Mouse (Mus musculus): Measurements from ENCODE around the gene Ank3. TPM values are rescaled to one million over a fixed set of nuclear protein-coding genes. Genes with fewer than 3 reads are reported as not detected.

Ank3 gene
- polyA plus RNA-seq, 1 experiment, result 9.3 TPM

DNA sequence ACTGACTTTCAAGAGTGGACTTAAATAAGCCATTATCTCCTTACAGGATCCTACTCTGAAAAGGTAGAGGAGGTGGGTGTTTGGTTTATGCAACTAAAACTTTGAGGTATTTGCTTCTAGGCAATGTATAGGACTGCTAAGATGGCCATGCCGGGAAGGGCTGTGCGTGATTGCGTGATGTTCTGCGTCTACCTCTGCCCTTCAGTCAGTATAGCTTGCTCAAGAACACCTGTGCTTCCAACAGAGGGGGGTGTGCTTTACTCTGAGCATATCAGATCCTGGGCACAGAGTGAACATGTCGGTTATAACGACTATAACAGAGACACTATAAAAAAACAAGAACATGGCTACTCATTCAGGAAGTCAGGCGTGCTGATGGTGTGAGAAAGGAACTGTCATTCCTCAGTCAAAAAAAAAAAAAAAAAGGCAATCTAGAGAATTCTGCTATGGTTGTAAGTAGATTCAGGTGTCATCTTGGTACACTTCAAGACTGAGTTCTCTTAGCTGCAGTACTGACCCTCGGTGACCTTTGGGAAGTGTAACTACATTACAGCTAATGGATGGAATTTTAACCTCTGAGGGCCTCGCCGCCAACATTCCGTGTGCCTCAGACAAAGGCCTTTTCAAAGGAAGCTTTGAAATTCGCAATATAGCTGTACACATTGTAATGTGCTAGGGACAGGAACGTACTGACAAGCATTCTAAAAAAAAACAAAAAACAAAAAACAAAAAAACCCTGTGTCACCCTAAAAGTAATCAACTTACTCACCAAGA lies 387.8 kb downstream of the Ank3 start:
- Histone ChIP-seq H3K27me3 (ENCODE audit: control insufficient read depth, insufficient read depth, low read length) (no peaks in the 10 kb centered on the region), H3K4me3 (ENCODE audit: low read depth, low read length) (no peak overlapping the region), H3K36me3 (ENCODE audit: control insufficient read depth, insufficient read depth, low read length) (no peaks in the 10 kb centered on the region), H3K27ac (ENCODE audit: insufficient read depth, low read depth, low read length) (no peak overlapping the region), H3K4me1 (ENCODE audit: control insufficient read depth, insufficient read depth, insufficient read length, low read length) (no peaks in the 10 kb centered on the region)
- 71% methylated on average over 13 of the region's 13 CpGs for WGBS
- TF ChIP-seq POLR2A (IDR thresholded peaks at IDR 0.05; ENCODE audit: low read depth, low read length), result no peak
- TF ChIP-seq CTCF (IDR thresholded peaks at IDR 0.05; ENCODE audit: extremely low read depth, insufficient read length, insufficient replicate concordance, low read depth, low read length), result no peak

DNA sequence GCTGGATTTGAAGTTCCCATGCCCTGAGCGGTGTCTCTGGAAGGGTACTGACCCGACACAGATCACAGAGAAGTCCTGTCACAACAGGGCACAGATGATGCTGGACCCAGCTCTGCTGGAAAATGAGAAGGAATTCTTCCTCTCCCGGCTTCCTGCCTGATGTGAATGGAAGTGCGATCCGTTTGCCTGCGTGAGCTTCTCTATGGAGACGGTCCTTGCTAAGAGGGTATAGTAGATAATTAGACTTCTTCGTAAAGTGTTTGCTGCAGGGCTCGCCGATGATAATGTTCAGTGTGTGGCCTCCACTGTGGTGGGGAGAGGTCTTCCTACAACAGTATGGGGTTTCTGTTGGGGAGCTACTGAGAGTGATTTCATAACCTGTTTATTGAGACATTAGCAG lies 388.8 kb downstream of the Ank3 start:
- Histone ChIP-seq H3K4me1 (ENCODE audit: control insufficient read depth, insufficient read depth, insufficient read length, low read length) (no peaks in the 10 kb centered on the region), H3K36me3 (ENCODE audit: control insufficient read depth, insufficient read depth, low read length) (no peaks in the 10 kb centered on the region), H3K27me3 (ENCODE audit: control insufficient read depth, insufficient read depth, low read length) (no peaks in the 10 kb centered on the region), H3K27ac (ENCODE audit: insufficient read depth, low read depth, low read length) (no peak overlapping the region), H3K4me3 (ENCODE audit: low read depth, low read length) (no peak overlapping the region)
- TF ChIP-seq CTCF (IDR thresholded peaks at IDR 0.05; ENCODE audit: extremely low read depth, insufficient read length, insufficient replicate concordance, low read depth, low read length) (no peak), POLR2A (IDR thresholded peaks at IDR 0.05; ENCODE audit: low read depth, low read length) (no peak)
- WGBS, result 56% methylated on average over 10 of the region's 10 CpGs

DNA sequence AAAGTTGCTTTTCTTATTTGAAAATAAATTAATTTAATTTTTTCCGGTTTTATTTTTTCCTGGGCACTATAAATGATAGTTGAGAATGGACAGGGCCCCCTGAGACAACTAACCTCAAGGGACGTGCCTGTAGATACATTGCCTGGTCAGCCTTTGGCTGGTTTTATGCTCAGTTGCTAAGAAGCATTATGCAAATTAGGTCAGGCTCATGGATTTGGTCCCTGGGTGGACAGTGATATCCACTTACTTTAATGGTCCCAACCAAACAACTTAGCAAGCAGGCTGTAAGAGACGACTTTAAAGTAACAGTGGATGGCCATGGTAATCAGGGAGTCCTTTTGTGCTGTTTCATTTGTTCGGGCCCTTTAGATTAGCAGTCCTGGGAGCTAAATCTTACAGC lies 392.0 kb downstream of the Ank3 start:
- WGBS, result 84% methylated on average over 4 of the region's 4 CpGs
- TF ChIP-seq CTCF (IDR thresholded peaks at IDR 0.05; ENCODE audit: extremely low read depth, insufficient read length, insufficient replicate concordance, low read depth, low read length) (no peak), POLR2A (IDR thresholded peaks at IDR 0.05; ENCODE audit: low read depth, low read length) (no peak)
- Histone ChIP-seq H3K27me3 (ENCODE audit: control insufficient read depth, insufficient read depth, low read length) (no peaks in the 10 kb centered on the region), H3K36me3 (ENCODE audit: control insufficient read depth, insufficient read depth, low read length) (no peaks in the 10 kb centered on the region), H3K27ac (ENCODE audit: insufficient read depth, low read depth, low read length) (no peak overlapping the region), H3K4me1 (ENCODE audit: control insufficient read depth, insufficient read depth, insufficient read length, low read length) (no peaks in the 10 kb centered on the region), H3K4me3 (ENCODE audit: low read depth, low read length) (no peak overlapping the region)

DNA sequence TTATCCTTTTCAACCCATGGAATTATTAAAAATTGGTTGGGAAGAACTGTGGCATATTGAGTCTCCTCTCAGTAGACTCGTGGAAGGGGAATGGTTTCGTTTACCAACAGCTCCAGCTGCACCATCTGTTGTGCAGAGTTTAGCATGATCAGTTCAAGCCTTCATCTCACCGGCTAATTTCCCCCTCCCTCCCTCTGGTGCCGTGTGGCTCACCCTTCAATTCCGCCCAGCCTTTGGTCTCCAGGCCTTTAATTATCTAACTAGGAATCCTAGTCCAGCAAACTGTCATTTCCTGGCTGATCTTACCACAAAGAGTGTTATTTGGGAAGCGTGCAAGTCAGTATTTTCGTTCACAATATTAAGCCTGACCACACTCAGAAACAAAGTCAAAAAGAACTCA lies 393.4 kb downstream of the Ank3 start:
- no peak for TF ChIP-seq CTCF (IDR thresholded peaks at IDR 0.05; ENCODE audit: extremely low read depth, insufficient read length, insufficient replicate concordance, low read depth, low read length)
- Histone ChIP-seq H3K4me1 (ENCODE audit: control insufficient read depth, insufficient read depth, insufficient read length, low read length) (no peaks in the 10 kb centered on the region), H3K27ac (ENCODE audit: insufficient read depth, low read depth, low read length) (no peak overlapping the region), H3K36me3 (ENCODE audit: control insufficient read depth, insufficient read depth, low read length) (no peaks in the 10 kb centered on the region), H3K4me3 (ENCODE audit: low read depth, low read length) (no peak overlapping the region), H3K27me3 (ENCODE audit: control insufficient read depth, insufficient read depth, low read length) (no peaks in the 10 kb centered on the region)
- 65% methylated on average over 7 of the region's 7 CpGs for WGBS

DNA sequence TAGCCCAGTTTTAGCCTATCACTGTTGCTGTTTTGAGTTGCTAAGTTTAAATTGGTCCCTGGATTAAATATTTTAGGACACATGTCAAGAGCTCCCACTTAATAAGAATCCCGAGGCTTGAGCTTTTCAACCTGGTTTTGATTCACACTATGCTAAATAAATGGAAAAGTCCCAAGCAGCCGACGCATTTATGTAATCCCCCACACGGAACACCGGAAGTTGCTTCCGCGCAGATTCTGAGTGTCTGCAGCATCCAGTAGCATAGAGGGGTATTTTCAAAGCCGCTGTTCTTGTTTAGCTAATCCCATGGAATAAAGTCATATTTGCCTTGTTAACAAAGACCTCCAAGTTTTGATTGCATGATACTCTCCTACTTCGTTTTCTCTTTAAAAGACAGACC lies 393.8 kb downstream of the Ank3 start:
- Histone ChIP-seq H3K27ac (ENCODE audit: insufficient read depth, low read depth, low read length) (no peak overlapping the region), H3K4me3 (ENCODE audit: low read depth, low read length) (no peak overlapping the region), H3K27me3 (ENCODE audit: control insufficient read depth, insufficient read depth, low read length) (no peaks in the 10 kb centered on the region), H3K4me1 (ENCODE audit: control insufficient read depth, insufficient read depth, insufficient read length, low read length) (no peaks in the 10 kb centered on the region), H3K36me3 (ENCODE audit: control insufficient read depth, insufficient read depth, low read length) (no peaks in the 10 kb centered on the region)
- TF ChIP-seq CTCF (IDR thresholded peaks at IDR 0.05; ENCODE audit: extremely low read depth, insufficient read length, insufficient replicate concordance, low read depth, low read length) (no peak), POLR2A (IDR thresholded peaks at IDR 0.05; ENCODE audit: low read depth, low read length) (no peak)
- WGBS, result 82% methylated on average over 9 of the region's 9 CpGs

DNA sequence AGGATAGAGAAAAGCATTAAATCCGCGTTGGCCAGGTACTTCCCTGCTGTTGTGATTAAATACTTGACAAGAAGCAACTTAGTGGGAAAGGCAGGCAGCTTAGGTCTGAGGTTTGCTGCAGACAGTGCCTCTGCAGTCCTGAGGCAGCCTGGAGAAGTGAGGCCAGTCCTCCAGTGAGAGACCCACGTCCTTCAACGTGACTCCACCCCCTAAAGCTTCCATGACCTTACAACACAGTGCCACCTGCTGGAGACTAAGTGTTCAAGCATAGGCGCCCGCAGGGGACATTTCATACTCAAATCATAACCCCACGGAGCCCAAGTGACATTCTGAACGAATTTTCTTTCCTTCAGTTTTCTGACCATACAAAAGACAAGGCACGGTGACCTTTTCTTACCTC lies 394.5 kb downstream of the Ank3 start:
- no peak overlapping the region for H3K27ac ChIP-seq (ENCODE audit: insufficient read depth, low read depth, low read length)
- H3K36me3 ChIP-seq (ENCODE audit: control insufficient read depth, insufficient read depth, low read length), result no peaks in the 10 kb centered on the region
- TF ChIP-seq POLR2A (IDR thresholded peaks at IDR 0.05; ENCODE audit: low read depth, low read length), result no peak
- peak; percentile 57; the same call in 1 of the 2 replicates for TF ChIP-seq CTCF (IDR thresholded peaks at IDR 0.05; ENCODE audit: extremely low read depth, insufficient read length, insufficient replicate concordance, low read depth, low read length)
- H3K4me3 ChIP-seq (ENCODE audit: low read depth, low read length), result no peak overlapping the region
- 42% methylated on average over 9 of the region's 9 CpGs for WGBS
- H3K27me3 ChIP-seq (ENCODE audit: control insufficient read depth, insufficient read depth, low read length), result no peaks in the 10 kb centered on the region
- H3K4me1 ChIP-seq (ENCODE audit: control insufficient read depth, insufficient read depth, insufficient read length, low read length), result no peaks in the 10 kb centered on the region

DNA sequence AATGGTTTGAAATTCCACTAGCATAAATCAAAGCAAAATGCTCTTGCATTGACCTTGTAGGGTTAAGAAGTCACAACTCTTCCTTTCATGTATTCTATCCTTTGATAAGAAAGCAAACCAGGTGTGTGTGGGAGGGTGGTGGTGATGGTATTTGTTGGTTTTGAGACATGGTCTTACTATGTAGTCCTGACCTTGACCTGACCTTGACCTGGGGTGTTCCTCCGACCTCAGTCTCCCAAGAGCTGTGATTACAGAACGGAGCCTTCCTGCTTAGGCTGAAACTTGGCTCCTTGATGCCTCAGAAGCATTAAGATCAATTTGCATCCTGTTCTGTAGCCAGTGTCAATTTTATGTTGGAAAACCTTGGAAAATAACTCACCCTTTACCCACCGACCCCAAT lies 397.1 kb downstream of the Ank3 start:
- Histone ChIP-seq H3K27ac (ENCODE audit: insufficient read depth, low read depth, low read length) (no peak overlapping the region), H3K27me3 (ENCODE audit: control insufficient read depth, insufficient read depth, low read length) (no peaks in the 10 kb centered on the region), H3K4me1 (ENCODE audit: control insufficient read depth, insufficient read depth, insufficient read length, low read length) (no peaks in the 10 kb centered on the region), H3K36me3 (ENCODE audit: control insufficient read depth, insufficient read depth, low read length) (no peaks in the 10 kb centered on the region), H3K4me3 (ENCODE audit: low read depth, low read length) (no peak overlapping the region)
- TF ChIP-seq CTCF (IDR thresholded peaks at IDR 0.05; ENCODE audit: extremely low read depth, insufficient read length, insufficient replicate concordance, low read depth, low read length) (no peak), POLR2A (IDR thresholded peaks at IDR 0.05; ENCODE audit: low read depth, low read length) (no peak)
- WGBS, result 76% methylated on average over 3 of the region's 3 CpGs
